Mouse (Mus musculus): Measurements from ENCODE around the gene Spi1.

DNA sequence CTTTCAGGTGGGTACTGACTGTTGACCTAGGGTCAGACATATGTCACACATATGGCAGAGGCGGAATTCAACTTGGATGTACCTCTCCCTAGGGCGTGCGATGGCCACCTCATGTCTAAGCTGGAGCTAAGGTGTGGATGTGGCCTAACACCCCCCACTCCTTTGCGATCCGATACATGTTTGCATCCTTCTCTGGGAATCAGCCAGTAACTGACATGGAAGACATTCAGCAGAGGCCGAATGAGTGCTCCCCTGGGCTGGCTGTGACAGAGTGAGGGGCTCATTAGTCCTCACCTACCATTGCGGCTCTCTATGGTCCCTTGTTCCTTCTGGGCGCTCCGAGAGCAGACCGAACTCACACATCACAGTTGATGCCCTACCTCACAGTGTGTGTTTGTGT lies 11.1 kb upstream of the Spi1 start:
- TF ChIP-seq HCFC1 (IDR thresholded peaks at IDR 0.05; ENCODE audit: borderline replicate concordance, insufficient read depth, low read length) (no peak), ZC3H11A (IDR thresholded peaks at IDR 0.05; ENCODE audit: borderline replicate concordance, low read depth, low read length) (no peak), CHD2 (IDR thresholded peaks at IDR 0.05; ENCODE audit: low read depth, low read length) (no peak), MAFK (IDR thresholded peaks at IDR 0.05; ENCODE audit: insufficient read depth, low read depth, low read length) (no peak), ZNF384 (IDR thresholded peaks at IDR 0.05; ENCODE audit: low read depth, low read length) (no peak)

Data from ES-E14 (cell line).